Mouse (Mus musculus) layer of hippocampus, adult 9-11 months (tissue): Measurements from ENCODE around the gene Cdx4.

Source experiments
- DNase-seq: peaks from one replicate; pipeline ENCODE4 v3.0.0; 2022

The Cdx4 gene

GRCm38 (mm10) chrX:103321146-103321545, at the start of gene Cdx4:
TSS of gene Cdx4 (plus strand) at chrX:103321398.
- no peak for DNase-seq

- peak; percentile 7 for DNase-seq
Observed at GRCm38 (mm10) chrX:103274325-103274724, 46.9 kb upstream of the Cdx4 start.

GRCm38 (mm10) chrX:103286899-103287722, 34.1 kb upstream of the Cdx4 start:
- no peak for DNase-seq

- no peak for DNase-seq
Observed at GRCm38 (mm10) chrX:103287846-103288377, 33.3 kb upstream of the Cdx4 start.

- peak; percentile 2 for DNase-seq
Observed at GRCm38 (mm10) chrX:103288485-103289330, 32.5 kb upstream of the Cdx4 start.

- DNase-seq, result no peak
Observed at GRCm38 (mm10) chrX:103298937-103299336, 22.3 kb upstream of the Cdx4 start.

- no peak for DNase-seq
Observed at GRCm38 (mm10) chrX:103308262-103308661, 12.9 kb upstream of the Cdx4 start.

- DNase-seq, result no peak
Observed at GRCm38 (mm10) chrX:103311723-103312122, 9.5 kb upstream of the Cdx4 start.

GRCm38 (mm10) chrX:103314146-103314545, 7.1 kb upstream of the Cdx4 start:
- DNase-seq, result no peak

- DNase-seq, result no peak
Observed at GRCm38 (mm10) chrX:103325900-103326299, 4.7 kb downstream of the Cdx4 start.

GRCm38 (mm10) chrX:103329386-103329785, 8.2 kb downstream of the Cdx4 start:
- no peak for DNase-seq

GRCm38 (mm10) chrX:103331125-103331858, 10.1 kb downstream of the Cdx4 start:
- no peak for DNase-seq

- DNase-seq, result no peak
Observed at GRCm38 (mm10) chrX:103341369-103342113, 20.3 kb downstream of the Cdx4 start.

GRCm38 (mm10) chrX:103355784-103356183, 34.6 kb downstream of the Cdx4 start:
- DNase-seq, result no peak

GRCm38 (mm10) chrX:103356287-103356686, 35.1 kb downstream of the Cdx4 start, which contains the start of gene Chic1:
TSS of gene Chic1 (plus strand) at chrX:103356476.
- peak; percentile 88 for DNase-seq

GRCm38 (mm10) chrX:103356761-103357236, 35.6 kb downstream of the Cdx4 start:
- DNase-seq, result no peak

- DNase-seq, result peak; percentile 25
Observed at GRCm38 (mm10) chrX:103366201-103366600, 45.0 kb downstream of the Cdx4 start.

- DNase-seq, result no peak
Observed at GRCm38 (mm10) chrX:103368650-103369049, 47.5 kb downstream of the Cdx4 start.

- peak; percentile 7 for DNase-seq
Observed at GRCm38 (mm10) chrX:103371221-103371620, 50.0 kb downstream of the Cdx4 start.

GRCm38 (mm10) chrX:103371627-103372026, 50.4 kb downstream of the Cdx4 start:
- DNase-seq, result no peak

- no peak for DNase-seq
Observed at GRCm38 (mm10) chrX:103374250-103374649, 53.1 kb downstream of the Cdx4 start.
